Mouse (Mus musculus) layer of hippocampus, postnatal 25 days (tissue): Measurements from ENCODE around the gene Gtpbp10. TPM values are rescaled to one million over a fixed set of nuclear protein-coding genes. Genes with fewer than 3 reads are reported as not detected.

Source experiments
- DNase-seq, 2 experiments: peaks; one replicate each; pipeline ENCODE4 v3.0.0; 2022; ENCODE audit warnings: mixed read lengths in 2 of 2, low spot score in 1 of 2; ENCODE audit errors: extremely low spot score in 1 of 2
- total RNA-seq, 2 experiments: library from RNA; stranded (reverse); gene quantifications; 2 replicates each; pipeline ENCODE4 v1.2.3; 2021

Gene Gtpbp10
- total RNA-seq, 2 experiments from 2014 or later = 9.9 to 10.8 TPM

DNA sequence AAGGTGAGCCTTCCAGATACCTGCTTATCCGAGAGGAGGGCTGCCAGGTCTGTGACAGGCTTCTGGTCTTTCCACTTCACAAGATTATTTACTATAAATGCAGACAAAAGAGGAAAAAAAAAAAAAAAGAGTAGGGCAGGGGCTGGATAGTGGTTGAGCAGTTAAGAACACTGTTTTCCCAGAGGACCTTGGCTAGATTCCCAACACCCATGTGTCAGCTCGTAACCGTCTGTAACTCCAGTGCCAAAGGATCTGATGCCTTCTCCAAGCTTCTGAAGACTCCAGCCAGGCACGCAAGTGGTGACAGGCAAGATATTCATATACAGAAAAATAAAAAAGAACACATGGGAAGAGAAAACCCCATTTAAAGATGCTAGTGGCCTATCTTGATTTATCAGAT lies 56.0 kb downstream of the Gtpbp10 start:
- no peak for DNase-seq

DNA sequence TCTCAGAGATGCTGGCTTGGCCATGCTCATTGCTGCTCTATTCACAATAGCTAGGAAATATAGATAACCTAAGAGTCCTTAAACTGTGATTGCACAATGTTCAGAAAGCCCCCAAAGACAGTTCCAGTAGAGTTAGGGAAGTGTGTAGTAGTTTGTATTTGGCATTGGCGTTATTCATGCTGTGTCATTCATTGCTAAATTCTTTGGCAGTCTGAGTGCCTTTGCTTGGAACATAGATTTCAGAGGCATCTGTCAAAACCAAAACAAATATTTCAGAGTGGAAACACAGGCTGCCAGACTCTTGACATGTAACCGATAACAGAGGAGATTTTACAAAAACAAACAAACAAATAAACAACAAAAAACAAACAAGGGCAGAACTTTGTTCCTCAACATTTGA lies 57.8 kb downstream of the Gtpbp10 start:
- no peak for DNase-seq

DNA sequence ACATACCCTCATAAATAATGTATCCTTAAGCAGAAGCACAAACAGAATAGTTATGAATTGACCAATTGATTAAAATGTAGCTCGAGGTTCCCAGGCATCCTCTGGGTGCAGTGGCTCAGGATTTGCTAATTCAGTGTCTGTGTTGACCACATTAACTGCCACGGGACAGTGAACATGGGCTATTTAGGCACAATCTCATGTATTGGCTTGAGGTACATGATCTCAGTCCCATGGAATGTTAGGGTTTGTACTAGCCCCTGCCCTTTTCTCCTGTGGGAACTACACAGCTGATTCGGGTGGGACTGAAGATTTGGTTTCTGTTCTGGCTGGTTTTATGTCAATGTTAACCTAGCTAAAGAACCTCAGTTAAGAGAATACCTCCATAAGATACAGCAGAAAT lies 62.9 kb downstream of the Gtpbp10 start:
- no peak for DNase-seq

DNA sequence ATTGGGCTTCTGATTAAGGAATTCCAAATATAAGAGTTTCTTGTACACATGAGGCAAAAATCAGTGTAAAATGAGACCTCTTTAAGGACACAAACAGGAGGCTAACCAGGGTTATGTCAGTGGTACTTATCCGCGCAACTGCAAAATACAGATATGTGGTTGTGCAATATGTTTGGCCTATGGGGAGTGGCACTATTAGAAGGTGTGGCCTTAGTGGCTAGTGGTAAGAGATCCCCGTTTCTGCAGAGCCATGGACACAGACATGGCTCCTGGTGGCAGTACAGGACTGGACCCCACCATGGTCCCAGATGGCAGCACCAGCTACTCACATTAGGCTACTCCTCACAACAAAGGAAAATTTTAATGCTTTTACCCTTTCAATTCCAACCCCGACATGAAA lies 64.3 kb downstream of the Gtpbp10 start:
- no peak for DNase-seq

DNA sequence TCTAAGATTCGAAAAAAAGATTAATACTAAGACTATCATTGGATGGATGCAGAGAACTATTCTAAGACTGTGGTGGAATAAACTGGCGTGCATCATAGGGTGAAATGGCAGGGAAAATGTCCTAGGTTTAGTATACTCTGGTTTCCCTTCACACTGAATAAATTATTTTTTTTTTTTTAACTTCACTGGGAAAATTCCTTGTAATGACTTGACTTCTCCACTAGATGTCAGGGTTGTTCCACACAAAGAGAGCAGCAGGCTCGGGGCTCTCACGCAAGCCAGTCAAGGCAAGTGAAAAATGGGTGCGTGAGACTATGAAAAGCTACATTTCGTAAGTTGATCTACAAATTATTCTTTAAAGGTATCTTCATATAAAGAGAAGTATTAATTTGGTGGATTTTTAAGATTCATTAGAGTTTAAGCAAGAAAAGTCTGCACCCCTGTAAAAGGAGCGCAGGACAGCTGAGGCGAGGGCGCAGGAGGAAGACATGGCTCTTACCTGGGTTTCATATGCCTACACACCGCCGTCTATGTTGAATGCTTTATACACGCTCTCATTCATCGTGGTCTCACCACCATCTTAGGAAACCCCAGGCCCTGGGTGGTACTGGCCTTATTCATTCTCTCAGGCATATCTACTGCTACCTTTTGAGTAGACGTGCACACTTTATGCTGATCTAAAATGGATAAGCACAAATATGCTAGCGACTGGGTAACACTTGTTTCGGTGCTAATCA lies 64.9 kb downstream of the Gtpbp10 start:
- no peak for DNase-seq

DNA sequence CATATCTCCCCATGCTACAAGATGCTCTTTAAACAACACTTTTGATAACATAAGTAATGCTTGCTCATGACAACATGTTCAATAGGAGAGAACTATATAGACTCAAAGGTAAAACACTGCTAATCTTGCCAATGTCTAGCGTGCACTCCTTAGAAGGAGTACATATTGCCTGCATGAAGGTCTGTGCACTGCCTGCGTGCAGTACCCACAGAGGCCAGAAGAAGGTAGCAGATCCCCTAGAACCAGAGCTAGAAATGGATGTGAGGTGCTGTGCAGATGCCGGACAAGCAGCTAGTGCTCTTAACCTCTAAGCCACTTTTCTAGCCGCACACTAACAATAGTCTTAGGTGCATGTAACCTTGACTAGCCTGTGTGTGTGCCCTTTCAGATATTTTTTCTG lies 67.2 kb downstream of the Gtpbp10 start:
- no peak for DNase-seq

Other genes starting within 250 kb of the Gtpbp10 start
- gene Cdk14, start 139.2 kb downstream of the Gtpbp10 start, total RNA-seq = 100 to 1,000 TPM; 233 to 245 TPM
- not detected for gene 1700015F17Rik, start 80.4 kb downstream of the Gtpbp10 start, total RNA-seq
- gene Cldn12, start 44.6 kb downstream of the Gtpbp10 start, total RNA-seq = 10 to 100 TPM; 27.3 TPM
- gene Gm8773, start 14.3 kb upstream of the Gtpbp10 start, total RNA-seq = not detected
- 10 to 100 TPM; 13.8 to 19.6 TPM for gene Cfap69, start 104.7 kb upstream of the Gtpbp10 start, total RNA-seq
- 1 to 10 TPM; 6.7 to 6.9 TPM for gene Steap2, start 135.0 kb upstream of the Gtpbp10 start, total RNA-seq
- gene Steap1, start 189.8 kb upstream of the Gtpbp10 start, total RNA-seq = under 1 TPM; 0.40 to 0.54 TPM